Mouse (Mus musculus) spleen, postnatal 4 days (tissue): ENCODE results near the gene Selenoo.

Experiments used
- DNase-seq, 2 experiments: peaks; one replicate each; pipeline ENCODE4 v3.0.0; 2022; ENCODE audit warnings: low spot score in 2 of 2

Gene Selenoo

DNA sequence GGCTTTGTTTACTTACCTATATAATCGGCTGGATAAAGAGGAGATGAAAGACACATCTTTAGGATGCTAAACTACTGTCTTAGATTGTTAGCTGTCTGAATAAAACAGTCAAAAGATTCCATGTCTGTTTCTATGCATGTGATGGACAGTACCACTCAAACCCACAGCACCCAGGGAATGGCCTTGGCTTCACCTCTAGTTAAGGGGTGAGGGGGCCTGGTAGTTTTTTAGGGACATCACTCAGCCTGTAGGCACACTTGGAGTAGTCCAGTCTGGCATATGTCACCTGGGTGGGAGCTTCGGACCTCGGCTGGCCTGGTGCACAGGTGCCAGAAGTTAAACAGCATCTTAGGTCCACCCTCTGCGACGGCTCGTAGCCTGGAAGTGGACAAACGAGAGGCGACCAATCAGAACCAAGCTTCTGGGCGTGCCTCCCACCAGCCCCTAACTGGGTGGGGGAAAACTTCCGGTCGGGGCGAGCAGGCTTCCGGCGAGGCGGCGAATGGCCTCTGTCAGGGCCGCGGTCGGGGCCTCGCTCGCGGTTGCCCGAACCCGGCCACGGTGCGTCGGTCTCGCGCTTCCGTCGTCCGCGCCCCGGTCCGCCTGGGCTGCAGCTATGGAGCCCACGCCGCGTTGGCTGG lies at the start of gene Selenoo:
Gene Selenoo, plus strand, starts transcription at position 478 of the 641 bp plus-strand sequence.
- DNase-seq: peak; percentile 86 to 91

DNA sequence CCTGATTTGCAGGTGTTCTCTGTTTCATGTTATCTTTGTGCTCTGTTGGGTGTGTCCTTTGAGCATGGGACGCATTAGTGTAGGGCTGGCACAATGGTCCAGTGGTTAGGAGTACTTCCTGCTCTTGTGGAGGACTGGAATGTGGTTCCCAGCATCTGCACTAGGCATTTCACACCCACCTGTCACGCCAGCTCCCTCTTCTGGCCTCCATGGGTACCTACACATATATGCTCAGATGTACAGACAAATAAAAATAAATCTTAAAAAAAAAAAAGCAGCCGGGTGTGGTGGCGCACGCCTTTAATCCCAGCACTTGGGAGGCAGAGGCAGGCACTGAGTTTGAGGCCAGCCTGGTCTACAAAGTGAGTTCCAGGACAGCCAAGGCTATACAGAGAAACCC lies 44.5 kb upstream of the Selenoo start:
- peak in 1 of 2 experiments; percentile 49 for DNase-seq

DNA sequence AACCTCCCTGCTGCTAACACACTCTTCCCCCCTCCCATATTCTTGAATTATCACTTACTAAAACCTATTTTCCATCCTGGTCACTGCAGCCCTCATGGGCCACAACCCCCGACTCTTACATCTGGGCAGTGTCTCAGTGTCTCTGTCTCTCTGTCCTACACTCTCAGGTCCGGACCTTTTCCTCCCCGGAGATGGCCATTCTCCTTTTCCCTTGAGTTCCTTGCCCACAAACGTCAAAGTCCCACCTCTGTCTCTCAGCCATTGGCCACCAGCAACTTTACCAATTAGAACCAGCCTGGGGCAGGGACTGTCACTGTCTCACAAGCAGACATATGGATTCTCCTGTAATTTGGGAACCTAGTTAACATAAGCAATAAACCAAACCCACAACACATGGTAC lies 42.5 kb upstream of the Selenoo start:
- peak in 1 of 2 experiments; percentile 43 for DNase-seq

DNA sequence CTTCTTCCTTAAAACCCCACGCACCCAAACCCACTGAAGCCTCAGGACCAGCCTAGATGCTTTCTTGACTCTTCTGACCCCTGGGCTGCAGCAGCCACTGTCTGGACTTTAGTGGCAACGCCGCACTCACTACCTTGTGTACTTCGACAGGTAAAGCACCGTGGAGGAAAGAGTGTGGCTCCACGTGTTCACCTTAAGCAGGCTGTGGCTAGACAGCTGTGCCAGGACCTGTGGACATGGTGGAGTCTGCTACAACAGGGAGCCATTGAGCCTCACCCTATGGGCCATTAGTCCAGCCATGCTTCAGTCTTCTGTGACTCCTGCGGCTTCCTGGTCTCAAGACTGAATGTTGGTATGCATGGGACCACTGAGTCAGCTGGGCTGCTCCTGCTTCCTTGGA lies 34.2 kb upstream of the Selenoo start:
- peak in 1 of 2 experiments; percentile 54 for DNase-seq

DNA sequence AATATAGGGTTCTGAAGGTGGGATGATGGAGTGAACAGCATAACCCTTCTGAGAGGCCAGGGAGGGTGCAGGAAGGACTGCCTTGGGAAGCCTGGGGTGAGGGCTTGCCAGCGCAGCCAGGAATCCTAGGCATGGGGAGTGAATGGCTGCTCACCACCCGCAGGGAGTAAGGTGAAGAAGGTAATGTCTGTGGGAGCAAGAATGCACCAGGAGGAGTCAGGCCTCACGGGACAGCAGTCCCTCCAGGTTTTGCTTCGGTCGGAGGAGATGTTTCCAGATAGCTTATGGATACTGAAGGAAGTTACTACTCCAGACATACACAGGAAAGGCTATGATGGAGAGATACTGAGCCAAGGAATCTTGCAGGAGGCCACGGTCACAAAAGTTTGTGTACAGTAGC lies 30.1 kb upstream of the Selenoo start:
- DNase-seq: peak in 1 of 2 experiments; percentile 9

DNA sequence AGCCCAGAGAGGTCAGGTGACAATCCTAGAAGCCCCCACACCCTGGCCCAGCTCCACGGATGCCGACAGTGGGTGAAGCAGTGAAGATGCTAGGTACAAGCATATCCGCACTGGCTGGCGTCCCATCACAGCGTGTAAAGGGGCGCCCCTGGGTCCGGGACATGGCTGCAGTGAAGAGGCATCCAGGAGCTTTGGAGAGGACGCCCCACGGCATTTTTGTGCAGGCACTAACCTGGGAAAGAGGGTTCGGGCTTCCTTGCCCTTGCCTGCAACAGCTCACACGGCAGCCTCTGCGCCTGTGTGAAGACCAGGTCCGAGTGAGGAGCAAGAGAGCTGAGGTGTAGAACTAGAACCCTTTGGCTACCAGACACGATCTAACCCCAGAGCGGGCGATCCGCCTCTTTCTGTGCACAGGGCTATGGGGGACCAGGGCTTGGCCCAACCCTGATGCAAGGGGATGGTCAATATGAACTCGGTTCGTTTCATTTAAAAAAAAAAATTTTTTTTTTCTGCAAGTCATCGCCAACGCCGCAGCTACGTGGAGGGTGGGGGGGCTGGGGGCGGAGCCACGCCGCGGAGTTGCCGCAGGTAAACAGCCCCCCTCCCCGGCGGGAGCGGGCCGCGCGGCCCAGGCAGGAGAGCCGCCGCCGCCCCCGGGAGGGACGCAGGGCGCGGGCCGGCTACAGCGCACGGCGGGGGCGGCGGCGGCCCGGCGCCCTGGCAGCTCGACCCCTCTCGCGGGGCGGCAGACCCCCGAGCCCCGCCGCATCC lies 29.5 kb upstream of the Selenoo start, which contains the start of gene Panx2:
Gene Panx2, plus strand, starts transcription at position 574 of the 771 bp plus-strand sequence.
- peak; percentile 12 to 60 for DNase-seq

DNA sequence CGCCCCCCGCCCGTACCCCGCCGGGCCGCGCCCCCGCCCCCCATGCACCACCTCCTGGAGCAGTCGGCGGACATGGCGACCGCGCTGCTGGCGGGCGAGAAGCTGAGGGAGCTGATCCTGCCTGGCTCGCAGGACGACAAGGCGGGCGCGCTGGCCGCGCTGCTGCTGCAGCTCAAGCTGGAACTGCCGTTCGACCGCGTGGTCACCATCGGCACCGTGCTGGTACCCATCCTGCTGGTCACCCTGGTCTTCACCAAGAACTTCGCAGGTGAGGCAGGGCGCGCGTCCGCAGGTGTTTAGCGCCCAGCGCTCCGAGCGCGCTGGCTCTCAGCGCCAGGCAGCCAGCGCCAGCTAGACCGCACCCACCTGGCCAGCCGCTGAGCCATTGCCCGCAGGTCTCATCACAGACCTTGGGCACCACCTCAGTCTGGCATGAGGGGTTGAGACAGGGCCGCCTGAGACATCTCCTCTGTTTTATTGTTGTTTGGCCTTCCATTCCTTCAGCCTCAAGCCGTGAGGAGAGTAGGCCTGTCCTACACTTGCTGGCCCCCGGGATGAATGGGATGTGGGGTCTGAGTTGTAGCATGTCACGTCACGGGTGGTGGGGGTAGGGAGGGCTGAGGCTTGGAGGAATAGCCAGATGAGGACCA lies 28.7 kb upstream of the Selenoo start:
- DNase-seq: peak; percentile 11 to 58

DNA sequence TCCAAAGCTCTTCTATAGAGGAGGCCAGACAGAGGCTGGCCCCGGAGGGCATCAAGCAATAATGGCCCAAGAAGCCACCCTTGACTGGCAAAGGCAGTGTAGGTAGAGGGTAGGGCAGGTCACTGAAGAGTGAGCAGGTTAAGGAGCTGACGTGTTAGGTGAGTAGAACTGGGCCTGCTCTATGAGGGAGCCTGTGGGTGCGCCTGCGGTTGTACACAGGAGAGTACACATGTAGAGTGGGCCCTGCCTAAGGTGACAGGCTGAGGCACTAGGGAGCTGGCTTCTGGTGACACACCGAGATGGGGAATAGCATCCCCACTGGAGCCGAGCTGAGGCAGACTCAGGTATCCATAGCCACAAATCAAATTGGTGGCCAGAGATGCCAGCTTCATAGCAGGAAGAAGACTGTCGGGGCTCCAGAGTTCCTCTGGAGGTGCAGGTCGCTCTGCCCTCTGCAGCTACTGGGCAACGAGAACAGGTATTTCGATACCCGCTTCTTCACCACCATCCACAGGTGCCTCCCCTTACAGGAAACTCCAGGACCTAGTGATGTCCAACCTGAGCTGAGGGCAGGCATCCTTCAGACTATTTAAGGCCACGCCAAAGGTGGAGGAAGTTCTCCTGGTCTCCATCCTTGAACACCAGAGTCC lies 27.9 kb upstream of the Selenoo start:
- DNase-seq: peak in 1 of 2 experiments; percentile 50

DNA sequence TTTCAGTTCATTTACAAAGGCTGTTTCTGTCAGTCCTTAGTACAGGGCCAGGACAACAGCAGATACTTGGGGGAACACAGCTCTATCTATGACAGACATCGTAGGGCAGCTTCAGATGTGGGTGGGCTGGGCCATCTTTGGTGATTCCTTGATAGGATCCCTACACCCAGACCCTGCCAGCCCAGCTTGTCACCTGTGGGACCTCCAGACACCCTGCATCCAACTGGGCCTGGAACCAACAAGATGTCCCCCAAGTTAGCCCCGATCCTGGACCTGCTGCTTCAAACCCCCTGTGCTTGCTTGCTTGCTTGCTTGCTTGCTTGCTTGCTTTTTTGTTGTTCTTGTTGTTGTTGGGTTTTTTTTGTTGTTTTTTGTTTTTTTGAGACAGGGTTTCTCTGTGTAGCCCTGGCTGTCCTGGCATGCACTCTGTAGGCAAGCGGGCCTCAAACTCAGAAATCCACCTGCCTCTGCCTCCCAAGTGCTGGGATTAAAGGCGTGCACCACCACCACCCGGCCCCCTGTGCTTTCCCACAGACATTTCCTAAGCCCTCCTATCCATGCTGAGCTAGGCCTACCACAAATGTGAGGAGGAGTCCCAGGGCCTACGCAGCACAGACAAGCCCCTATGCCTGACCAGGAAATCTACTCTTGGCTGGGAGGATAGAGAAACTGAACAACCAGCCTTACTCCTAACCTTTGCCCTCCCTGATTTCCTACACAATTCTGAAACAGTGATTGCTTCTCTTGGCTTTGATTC lies 26.9 kb upstream of the Selenoo start:
- DNase-seq: peak in 1 of 2 experiments; percentile 55

DNA sequence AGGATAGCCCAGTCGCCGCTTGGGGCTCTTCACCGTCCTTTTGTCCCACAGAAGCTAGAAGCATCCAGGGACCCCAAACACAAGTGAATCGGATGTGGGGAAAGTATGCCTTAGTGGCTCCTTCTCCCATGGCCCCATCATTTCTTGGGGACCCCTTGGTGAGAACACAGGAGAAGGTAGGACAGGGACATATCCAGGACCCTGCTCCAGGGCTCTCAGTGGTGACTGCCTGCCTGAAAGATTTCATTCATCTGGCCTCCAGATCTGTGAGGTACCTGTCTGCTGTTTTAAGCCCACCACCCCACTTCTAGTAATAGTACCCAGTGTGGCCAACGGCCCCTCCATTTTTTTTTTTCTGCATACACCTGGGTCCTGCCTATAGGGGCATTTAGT lies 26.4 kb upstream of the Selenoo start:
- peak in 1 of 2 experiments; percentile 51 for DNase-seq

DNA sequence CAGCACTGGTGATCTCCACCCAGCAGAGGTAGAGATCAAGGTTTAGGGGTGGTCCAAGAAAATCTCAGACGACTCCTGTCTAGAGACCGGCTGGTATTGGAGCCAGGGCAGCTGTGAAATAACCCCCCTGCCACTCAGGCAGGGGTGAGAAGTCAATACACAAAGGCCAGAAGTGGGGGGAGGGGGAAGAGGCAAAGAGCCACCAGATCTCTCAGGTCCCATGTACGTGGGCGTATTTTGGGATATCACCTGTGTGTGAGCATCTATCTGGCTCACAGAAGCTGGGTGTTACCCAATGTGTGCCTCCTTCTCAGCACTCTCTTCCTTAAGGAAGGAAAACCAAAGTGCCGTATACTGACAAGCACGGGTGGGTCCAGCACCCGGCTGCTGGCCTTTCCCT lies 25.9 kb upstream of the Selenoo start:
- DNase-seq: peak in 1 of 2 experiments; percentile 49

DNA sequence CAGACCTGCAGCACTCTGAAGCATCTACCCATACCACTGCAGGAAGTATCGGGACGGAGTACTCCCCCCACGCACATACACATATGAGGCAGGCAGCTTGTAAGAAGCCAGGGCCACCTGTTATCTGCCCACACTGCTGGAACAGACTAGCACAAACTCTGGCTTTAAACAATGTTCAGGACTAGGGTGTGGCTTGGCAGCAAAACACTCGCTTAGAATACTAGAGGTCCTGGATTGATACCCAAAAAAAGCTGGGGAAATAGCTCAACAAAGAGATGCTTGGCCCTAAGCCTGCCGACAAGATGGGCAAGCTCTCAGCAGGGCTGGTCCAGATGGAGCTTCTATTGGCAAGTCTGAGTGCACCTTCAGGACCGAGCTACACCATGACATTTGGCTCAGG lies 25.3 kb upstream of the Selenoo start:
- DNase-seq: no peak

DNA sequence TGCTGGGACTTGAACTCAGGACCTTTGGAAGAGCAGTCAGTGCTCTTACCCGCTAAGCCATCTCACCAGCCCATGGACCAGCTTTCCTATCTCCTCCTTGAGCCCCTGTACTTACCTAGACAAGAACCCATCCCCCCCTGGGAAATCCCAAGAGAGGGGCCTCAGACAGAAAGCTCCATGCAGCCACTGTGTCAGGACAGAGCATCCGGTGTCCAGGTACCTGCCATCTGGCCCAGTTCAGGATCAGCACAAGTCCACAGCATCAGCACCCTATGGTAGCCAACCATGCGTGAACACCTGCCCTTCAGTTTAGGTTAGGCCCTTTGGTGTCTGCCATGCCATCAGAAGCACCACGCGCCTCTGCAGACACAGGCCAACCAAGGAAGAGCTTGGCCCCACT lies 24.0 kb upstream of the Selenoo start:
- no peak for DNase-seq

DNA sequence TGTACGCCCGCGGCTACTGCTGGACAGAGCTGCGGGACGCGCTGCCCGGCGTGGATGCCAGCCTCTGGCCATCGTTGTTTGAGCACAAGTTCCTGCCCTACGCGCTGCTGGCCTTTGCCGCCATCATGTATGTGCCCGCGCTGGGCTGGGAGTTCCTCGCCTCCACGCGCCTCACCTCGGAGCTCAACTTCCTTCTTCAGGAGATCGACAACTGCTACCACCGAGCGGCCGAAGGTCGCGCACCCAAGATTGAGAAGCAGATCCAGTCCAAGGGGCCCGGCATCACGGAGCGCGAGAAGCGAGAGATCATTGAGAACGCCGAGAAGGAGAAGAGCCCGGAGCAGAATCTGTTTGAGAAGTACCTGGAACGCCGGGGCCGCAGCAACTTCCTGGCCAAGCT lies 21.3 kb upstream of the Selenoo start:
- no peak for DNase-seq

DNA sequence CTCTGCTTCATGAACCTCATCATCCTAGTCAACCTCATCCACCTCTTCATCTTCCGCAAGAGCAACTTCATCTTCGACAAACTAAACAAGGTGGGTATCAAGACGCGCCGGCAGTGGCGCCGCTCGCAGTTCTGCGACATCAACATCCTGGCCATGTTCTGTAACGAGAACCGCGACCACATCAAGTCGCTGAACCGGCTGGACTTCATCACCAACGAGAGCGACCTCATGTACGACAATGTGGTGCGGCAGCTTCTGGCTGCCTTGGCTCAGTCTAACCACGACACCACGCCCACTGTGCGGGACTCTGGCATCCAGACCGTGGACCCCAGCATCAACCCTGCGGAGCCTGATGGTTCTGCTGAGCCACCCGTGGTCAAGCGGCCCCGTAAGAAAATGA lies 20.7 kb upstream of the Selenoo start:
- no peak for DNase-seq

DNA sequence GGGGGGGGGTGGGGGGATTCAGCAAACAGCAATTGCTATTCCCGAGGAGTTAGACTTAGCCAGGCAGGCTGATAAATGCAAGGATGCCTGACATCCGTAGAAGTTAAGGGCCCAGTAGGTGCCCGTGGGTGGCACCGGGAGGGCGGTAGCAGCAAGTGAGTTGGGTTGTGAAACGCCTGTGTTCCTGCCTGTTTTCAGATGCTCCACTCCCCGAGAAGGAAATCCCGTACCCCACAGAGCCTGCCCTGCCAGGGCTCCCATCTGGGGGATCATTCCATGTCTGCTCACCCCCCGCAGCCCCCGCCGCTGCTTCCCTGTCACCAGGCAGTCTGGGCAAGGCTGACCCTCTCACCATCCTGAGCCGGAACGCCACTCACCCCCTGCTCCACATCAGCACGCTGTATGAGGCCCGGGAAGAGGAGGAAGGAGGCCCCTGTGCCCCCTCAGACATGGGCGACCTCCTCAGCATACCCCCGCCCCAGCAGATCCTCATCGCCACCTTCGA lies 19.5 kb upstream of the Selenoo start:
- no peak for DNase-seq

DNA sequence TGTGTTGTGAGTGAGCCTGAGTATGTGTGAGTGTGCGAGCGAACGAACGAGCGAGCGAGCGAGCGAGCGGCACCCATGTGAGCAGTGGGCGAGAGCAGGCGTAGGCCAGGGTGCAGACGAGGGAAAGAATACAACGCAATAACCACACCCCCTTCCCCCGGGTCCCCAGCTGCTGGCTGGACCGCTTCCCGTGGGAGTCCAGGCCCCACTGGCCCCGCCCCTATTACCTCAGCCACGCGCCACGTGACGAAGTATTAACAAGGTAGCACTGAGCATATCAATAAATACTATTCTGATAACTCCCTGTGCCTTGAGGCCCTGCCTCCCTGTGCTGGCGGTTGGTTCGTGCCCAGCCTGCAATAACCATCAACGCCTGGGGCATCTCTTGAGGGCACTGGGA lies 18.3 kb upstream of the Selenoo start:
- no peak for DNase-seq

DNA sequence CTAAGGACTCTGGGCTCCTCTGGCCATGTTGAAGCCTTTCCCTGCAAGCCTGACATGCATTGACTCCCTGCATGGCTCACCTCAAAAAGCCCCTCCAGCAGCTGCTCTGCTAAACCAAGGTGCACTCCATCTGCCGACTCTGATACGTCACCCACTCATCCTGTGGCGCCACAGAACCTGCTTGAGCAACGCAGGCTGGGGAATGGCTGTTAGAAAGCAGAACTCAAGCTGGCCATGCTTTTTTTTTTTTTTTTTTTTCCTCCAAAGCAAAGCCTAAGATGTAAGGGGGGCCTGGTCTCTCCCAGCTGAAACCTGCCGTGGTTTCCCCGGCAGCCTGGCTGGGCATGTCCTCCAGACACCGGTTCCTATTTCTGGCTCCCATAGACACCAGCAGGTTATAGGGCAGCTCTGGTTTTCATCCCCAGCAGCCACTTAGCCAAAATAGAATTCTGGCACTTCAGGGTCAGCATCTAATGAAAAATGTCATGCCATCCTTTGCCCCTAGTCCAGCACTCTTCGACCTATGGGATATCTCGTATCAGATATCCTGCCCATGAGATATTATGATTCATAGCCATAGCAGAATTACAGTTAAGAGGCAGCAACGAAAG lies 14.8 kb upstream of the Selenoo start:
- no peak for DNase-seq

DNA sequence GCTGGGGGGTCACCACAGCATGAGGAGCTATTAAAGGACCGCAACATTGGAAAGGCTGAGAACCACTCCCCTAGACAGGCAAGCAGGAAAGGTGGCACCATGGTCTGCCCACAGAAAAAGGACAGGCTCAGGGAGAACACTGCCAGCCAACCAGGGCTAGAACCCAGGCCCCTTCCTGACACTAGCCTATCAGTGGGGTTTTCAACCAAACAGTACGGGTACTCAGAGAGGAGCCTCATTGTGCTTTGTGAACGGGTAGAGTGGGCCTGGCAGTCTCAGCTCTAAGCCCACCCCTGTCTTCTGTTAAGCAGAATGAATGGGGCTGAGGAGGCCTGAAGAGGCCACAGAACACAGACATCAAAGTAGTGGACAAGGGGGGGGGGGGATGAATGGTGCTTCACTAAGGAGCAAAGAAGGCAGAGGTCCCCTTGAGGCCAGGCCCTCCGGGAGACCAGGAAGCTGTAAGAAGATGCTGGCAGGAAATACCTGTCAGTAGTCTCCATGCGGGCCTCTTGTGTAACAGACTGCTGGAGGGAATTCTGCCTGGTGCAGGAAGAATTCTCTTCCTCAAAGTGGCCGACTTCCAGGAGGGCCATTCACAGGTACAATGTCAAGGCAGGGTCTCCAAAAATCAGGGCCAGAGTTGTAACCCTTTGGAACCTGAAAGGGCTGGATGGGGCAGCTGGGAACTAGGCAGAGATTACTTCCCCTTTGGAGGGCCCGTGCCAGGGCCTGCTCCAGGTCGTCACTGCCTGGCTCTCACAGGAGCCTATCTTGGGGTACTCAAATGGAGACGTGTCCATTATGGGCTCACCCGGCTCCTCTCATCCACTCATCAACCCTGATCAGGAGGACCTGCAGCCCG lies 14.0 kb upstream of the Selenoo start, which contains the start of gene Trabd:
Gene Trabd, plus strand, starts transcription at position 512 of the 865 bp plus-strand sequence.
- peak in 1 of 2 experiments; percentile 69 for DNase-seq
